Mouse (Mus musculus) liver, embryonic 14.5 days (tissue): Measurements from ENCODE around the gene Serinc4. TPM values are rescaled to one million over a fixed set of nuclear protein-coding genes. Genes with fewer than 3 reads are reported as not detected.
A peak's percentile ranks its signal among the peaks of the same experiment; 100 is the strongest.
"Not testable (repeated sequence)": the region's sequence is repeated elsewhere in the genome, so short reads cannot be mapped to it uniquely, and the experiment has no call there.

ENCODE experiments used
- ATAC-seq: fragments of 200-750 bp; cut with Nextera tagmentation; 2 replicates; pipeline ENCODE4 v1.8.0; 2017; ENCODE audit warnings: moderate number of reproducible peaks, mild to moderate bottlenecking, moderate library complexity; ENCODE audit not compliant: insufficient read depth
- DNase-seq, 3 experiments: peaks; one replicate each; pipeline ENCODE4 v3.0.0-alpha.2; 2012 to 2013; ENCODE audit warnings: low read depth in 3 of 3, low spot score in 3 of 3
- H3K27ac ChIP-seq: fragments of 300-500 bp; sonication (generic); 2 replicates; pipeline ENCODE4 v1.5.1; 2014; ENCODE audit warnings: moderate library complexity, mild to moderate bottlenecking, control low read depth, inconsistent platforms
- H3K27me3 ChIP-seq: fragments of 300-500 bp; sonication (generic); 2 replicates; pipeline ENCODE4 v1.6.1; 2014; ENCODE audit warnings: mild to moderate bottlenecking, low read length, moderate library complexity; ENCODE audit not compliant: control insufficient read depth, insufficient read depth
- H3K36me3 ChIP-seq: fragments of 300-500 bp; sonication (generic); replicated peaks from 2 replicates; pipeline ENCODE4 v1.6.1; 2014; ENCODE audit warnings: low read depth; ENCODE audit not compliant: control insufficient read depth, insufficient read depth
- H3K4me1 ChIP-seq, 2 experiments: fragments of 200-500 bp in 1 of 2; fragments of 300-500 bp in 1 of 2; sonication (generic) in 1 of 2; replicated peaks; 2 replicates each; pipeline ENCODE4 v1.6.1; 2012 to 2014; ENCODE audit warnings: antibody characterized with exemption in 1 of 2, inconsistent platforms in 1 of 2, low read length in 1 of 2; ENCODE audit not compliant: control insufficient read depth in 2 of 2, insufficient read depth in 2 of 2
- H3K4me2 ChIP-seq: fragments of 300-500 bp; sonication (generic); 2 replicates; pipeline ENCODE4 v1.6.1; 2014; ENCODE audit warnings: low read depth, mild to moderate bottlenecking, control low read depth, moderate library complexity
- H3K4me3 ChIP-seq, 2 experiments: fragments of 200-500 bp in 1 of 2; fragments of 300-500 bp in 1 of 2; sonication (generic) in 1 of 2; 2 replicates each; pipeline ENCODE4 v1.5.1; 2012 to 2014; ENCODE audit warnings: low read depth in 2 of 2, low read length in 2 of 2, mild to moderate bottlenecking in 2 of 2, control low read depth in 1 of 2, inconsistent platforms in 1 of 2, moderate library complexity in 1 of 2; ENCODE audit not compliant: insufficient read depth in 1 of 2
- H3K9ac ChIP-seq: fragments of 300-500 bp; sonication (generic); replicated peaks from 2 replicates; pipeline ENCODE4 v1.6.1; 2014; ENCODE audit warnings: mild to moderate bottlenecking, control low read depth, moderate library complexity
- H3K9me3 ChIP-seq: fragments of 300-500 bp; sonication (generic); 2 replicates; pipeline ENCODE4 v1.6.1; 2016; ENCODE audit warnings: low read length, mixed read lengths; ENCODE audit not compliant: control insufficient read depth
- CTCF ChIP-seq: IDR thresholded peaks from 2 replicates; pipeline ENCODE4 v1.5.1; 2016; ENCODE audit warnings: antibody characterized with exemption, low read depth, control low read depth
- EP300 ChIP-seq: IDR thresholded peaks from 2 replicates; pipeline ENCODE4 v1.6.1; 2016; ENCODE audit warnings: antibody characterized with exemption, low read depth
- WGBS: fragments of 180-500 bp; shearing (Covaris S2); extraction: QIAGEN DNeasy Blood & Tissue Kit; methylation state at CpG from one replicate; pipeline ENCODE4 v1.1.7; 2014; ENCODE audit not compliant: insufficient replicate concordance; 5-methylcytosine and 5-hydroxymethylcytosine counted together
- polyA plus RNA-seq, 2 experiments: library from polyadenylated mRNA; depleted of rRNA in 1 of 2; stranded (reverse) in 1 of 2; unstranded in 1 of 2; fragments of >200 nt; fragmentation: Nextera tagmentation in 1 of 2; extraction: Ambion mirVana in 1 of 2; gene quantifications; 2 replicates each; pipeline versions ENCODE4 v1.2.1 to v1.2.3; 2012 to 2014

Gene Serinc4
- polyA plus RNA-seq, 2 experiments, result 0.08 to 0.22 TPM

DNA sequence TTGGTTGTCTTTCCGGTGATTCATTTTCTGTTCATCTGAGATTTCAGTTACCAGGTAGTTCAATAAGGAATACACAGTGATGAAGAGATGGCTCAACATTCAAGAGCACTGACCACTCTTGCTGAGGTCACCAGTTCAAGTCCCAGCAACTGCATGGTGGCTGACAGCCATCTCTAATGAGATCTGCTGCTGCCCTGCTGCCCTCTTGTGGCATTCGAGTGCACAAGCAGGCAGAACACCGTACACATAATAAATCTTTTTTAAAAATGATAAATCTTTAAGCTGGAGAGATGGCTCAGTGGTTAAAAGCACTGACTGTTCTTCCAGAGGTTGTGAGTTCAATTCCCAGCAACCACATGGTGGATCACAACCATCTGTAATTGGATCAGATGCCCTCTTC lies 23.9 kb upstream of the Serinc4 start:
- Histone ChIP-seq H3K36me3 (no peaks in the 10 kb centered on the region), H3K4me1 (no peaks in the 10 kb centered on the region), H3K27ac (no peak overlapping the region), H3K27me3 (no peaks in the 10 kb centered on the region), H3K9ac (no peak overlapping the region), H3K4me2 (no peak overlapping the region), H3K9me3 (no peaks in the 10 kb centered on the region), H3K4me3 (no peak overlapping the region)
- TF ChIP-seq EP300 (no peak), CTCF (peak; percentile 89)
- 0 out of 2 replicates have a peak, but pooled peaks have one; percentile 15 for ATAC-seq
- 40% methylated on average over 3 of the region's 3 CpGs for WGBS
- no peak for DNase-seq

- WGBS, result 73% methylated on average over 3 of the region's 3 CpGs
- no peaks in the 10 kb centered on the region for H3K9me3 ChIP-seq
- no peak overlapping the region for H3K4me2 ChIP-seq
- no peaks in the 10 kb centered on the region for H3K27me3 ChIP-seq
- ATAC-seq, result no peak
- H3K4me3 ChIP-seq, result no peak overlapping the region
- no peak overlapping the region for H3K9ac ChIP-seq
- H3K36me3 ChIP-seq, result no peaks in the 10 kb centered on the region
- TF ChIP-seq EP300 (no peak), CTCF (no peak)
- no peak for DNase-seq
- peaks cover 3 to 5% of the 10 kb centered on the region in 2 experiments; a peak in 1 of 4 replicates for H3K4me1 ChIP-seq
- H3K27ac ChIP-seq, result no peak overlapping the region
Measured at GRCm38 (mm10) chr2:121477491-121478266, 21.1 kb upstream of the Serinc4 start.

DNA sequence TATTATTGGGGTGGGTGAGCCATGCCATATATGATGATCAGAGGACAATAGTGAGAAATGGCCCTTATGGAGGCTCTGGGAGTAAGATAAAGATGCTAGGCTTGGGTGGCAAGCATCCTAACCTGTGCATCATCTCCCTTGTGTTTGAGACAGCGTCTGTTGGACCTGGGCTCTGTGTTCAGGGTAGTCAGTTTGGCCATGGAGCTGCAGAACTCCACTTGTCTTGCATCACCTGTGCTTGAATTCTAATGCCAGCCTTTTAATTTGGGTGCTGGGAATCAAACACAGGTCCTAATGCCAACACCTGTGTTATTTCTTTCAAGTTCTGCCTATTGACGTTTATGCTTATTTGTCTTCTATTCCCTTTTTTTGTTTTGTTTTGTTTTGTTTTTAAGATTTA lies 18.7 kb upstream of the Serinc4 start:
- WGBS, result 83% methylated on average over 2 of the region's 2 CpGs

GRCm38 (mm10) chr2:121474180-121474535 lies 17.6 kb upstream of the Serinc4 start:
- ATAC-seq (peak; percentile 47), DNase-seq (no peak)
- H3K9me3 ChIP-seq, result no peaks in the 10 kb centered on the region
- H3K27ac ChIP-seq, result peak overlapping the region; percentile 66
- WGBS, result 19% methylated on average over 8 of the region's 8 CpGs
- peak overlapping the region; percentile 79 for H3K4me2 ChIP-seq
- peaks cover 3 to 5% of the 10 kb centered on the region in 2 experiments; a peak in 1 of 4 replicates for H3K4me1 ChIP-seq
- peak overlapping the region; percentile 78 to 92 for H3K4me3 ChIP-seq
- TF ChIP-seq CTCF (no peak), EP300 (no peak)
- no peaks in the 10 kb centered on the region for H3K27me3 ChIP-seq
- H3K9ac ChIP-seq, result peak overlapping the region; percentile 76
- H3K36me3 ChIP-seq, result no peaks in the 10 kb centered on the region

More for the DNA sequence above, 18.7 kb upstream of the Serinc4 start:
- not testable (repeated sequence) for H3K4me2 ChIP-seq, H3K4me3 ChIP-seq, H3K4me1 ChIP-seq, ATAC-seq, H3K27ac ChIP-seq, H3K9ac ChIP-seq, DNase-seq, H3K36me3 ChIP-seq, H3K9me3 ChIP-seq, H3K27me3 ChIP-seq

- H3K27me3 ChIP-seq, H3K4me1 ChIP-seq, H3K9me3 ChIP-seq, H3K36me3 ChIP-seq: not testable (repeated sequence)
- peak within 1 kb of the TSS; percentile 79 for H3K4me2 ChIP-seq
- H3K4me3 ChIP-seq, result peak within 1 kb of the TSS; percentile 78 to 92
- DNase-seq, result peak; percentile 80 to 84 (median 81)
- peak within 1 kb of the TSS; percentile 76 for H3K9ac ChIP-seq
- 5% methylated on average over 38 of the region's 41 CpGs for WGBS
- H3K27ac ChIP-seq, result peak within 1 kb of the TSS; percentile 66
- ATAC-seq, result peak; percentile 92
Measured at GRCm38 (mm10) chr2:121473301-121474179, 17.0 kb upstream of the Serinc4 start, which contains the start of gene Mfap1b. TSS of gene Mfap1b (minus strand) at chr2:121474067.
